Mouse (Mus musculus): ENCODE results near the gene Fbxo11. TPM values are rescaled to one million over a fixed set of nuclear protein-coding genes. Genes with fewer than 3 reads are reported as not detected.
A peak's percentile ranks its signal among the peaks of the same experiment; 100 is the strongest.
"Not testable (repeated sequence)": the region's sequence is repeated elsewhere in the genome, so short reads cannot be mapped to it uniquely, and the experiment has no call there.

Fbxo11 gene
- total RNA-seq, 2 experiments from 2014 or later = 126 to 132 TPM

GRCm38 (mm10) chr17:87963081-87964075 is 101.7 kb downstream of the Fbxo11 start:
- no peak for DNase-seq

- DNase-seq = not testable (repeated sequence)
These were observed 105.2 kb downstream of the Fbxo11 start for GRCm38 (mm10) chr17:87959931-87960330.

GRCm38 (mm10) chr17:87959406-87959805 is 105.7 kb downstream of the Fbxo11 start:
- not testable (repeated sequence) for DNase-seq

GRCm38 (mm10) chr17:87958283-87958682 is 106.8 kb downstream of the Fbxo11 start:
- DNase-seq = no peak

GRCm38 (mm10) chr17:87957096-87957840 is 107.8 kb downstream of the Fbxo11 start:
- DNase-seq = no peak

- not testable (repeated sequence) for DNase-seq
These were observed 110.4 kb downstream of the Fbxo11 start for GRCm38 (mm10) chr17:87954618-87955124.

- DNase-seq = peak; percentile 77
These were observed 116.0 kb downstream of the Fbxo11 start for GRCm38 (mm10) chr17:87948965-87949584.

Other genes with a start within 250 kb of the Fbxo11 start
- gene Rpl36-ps4, start 144.3 kb downstream of the Fbxo11 start, total RNA-seq (2021) = not detected
- 10 to 100 TPM; 15.0 to 15.4 TPM for gene Msh6, start 90.2 kb downstream of the Fbxo11 start, total RNA-seq (2021)

All from layer of hippocampus, postnatal 36 days (tissue).